Mouse (Mus musculus): ENCODE measurements around the gene Serpinb7. TPM values are rescaled to one million over a fixed set of nuclear protein-coding genes. Genes with fewer than 3 reads are reported as not detected.

Gene Serpinb7
- total RNA-seq, 2 experiments from 2014 or later, result not detected

DNA sequence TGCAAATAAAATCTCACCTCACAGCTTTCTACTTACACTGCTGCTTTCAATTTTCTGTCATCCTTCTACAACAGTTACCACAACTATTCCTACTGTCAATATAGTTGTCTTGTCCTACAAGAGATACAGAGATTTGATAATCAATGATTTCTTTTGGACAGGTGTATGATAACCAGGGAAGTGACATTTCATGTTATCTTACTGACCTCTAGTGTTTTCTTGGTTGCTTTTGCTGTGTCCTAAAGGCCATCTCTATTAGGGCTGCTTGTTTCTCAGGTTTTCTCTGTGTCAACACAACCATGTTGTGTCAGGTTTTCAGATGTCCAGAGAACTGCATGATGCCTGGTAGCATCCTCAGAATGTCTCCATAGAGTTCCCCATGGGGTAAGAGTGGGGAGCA, 80.5 kb downstream of the Serpinb7 start:
- intact Hi-C loops (cut with DNase I; ENCODE audit: low total_unique reads), result no loop called here

DNA sequence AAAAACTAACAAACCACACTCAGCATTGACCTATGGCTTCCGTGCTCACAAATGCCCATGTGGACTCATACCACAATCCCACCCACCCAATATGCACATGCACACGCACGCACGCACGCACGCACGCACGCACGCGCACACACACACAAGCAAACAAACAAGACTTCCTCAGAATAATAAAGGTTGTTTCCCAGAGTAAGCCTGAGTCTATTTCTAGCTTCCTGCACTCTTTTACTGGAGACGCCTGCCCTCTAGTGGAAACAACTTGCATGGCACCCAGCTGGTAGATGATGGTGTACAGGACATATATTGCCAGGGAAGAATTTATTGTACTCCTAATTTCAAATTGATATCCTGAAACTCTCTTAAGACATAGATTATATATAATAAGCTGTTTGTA, 82.0 kb downstream of the Serpinb7 start:
- intact Hi-C loops (cut with DNase I; ENCODE audit: low total_unique reads), result no loop called here

More for the DNA sequence above, 80.5 kb downstream of the Serpinb7 start:
- no peak for DNase-seq

DNA sequence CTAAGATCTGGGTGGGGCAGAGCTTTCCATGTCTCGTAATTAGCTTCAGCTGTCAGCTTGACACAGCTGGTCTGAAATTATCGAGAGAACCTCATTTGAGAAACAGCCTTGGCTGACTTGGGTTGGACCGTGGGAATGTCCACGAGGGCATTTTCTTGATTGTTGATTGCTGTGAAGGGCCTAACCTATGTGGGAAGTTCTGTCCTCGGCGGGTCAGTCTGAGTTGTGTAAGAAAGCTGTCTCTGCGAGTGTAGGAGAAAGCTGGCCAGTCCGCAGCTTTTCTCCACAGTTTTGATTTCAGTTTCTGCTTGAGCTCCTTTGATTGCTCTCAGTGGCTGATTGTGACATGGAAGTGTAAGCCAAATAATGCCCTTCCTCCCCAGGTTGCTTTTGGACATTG, 90.1 kb downstream of the Serpinb7 start:
- no peak for DNase-seq
- intact Hi-C loops (cut with DNase I; ENCODE audit: low total_unique reads), result no loop called here

More for the DNA sequence above, 82.0 kb downstream of the Serpinb7 start:
- DNase-seq, result peak; percentile 29

DNA sequence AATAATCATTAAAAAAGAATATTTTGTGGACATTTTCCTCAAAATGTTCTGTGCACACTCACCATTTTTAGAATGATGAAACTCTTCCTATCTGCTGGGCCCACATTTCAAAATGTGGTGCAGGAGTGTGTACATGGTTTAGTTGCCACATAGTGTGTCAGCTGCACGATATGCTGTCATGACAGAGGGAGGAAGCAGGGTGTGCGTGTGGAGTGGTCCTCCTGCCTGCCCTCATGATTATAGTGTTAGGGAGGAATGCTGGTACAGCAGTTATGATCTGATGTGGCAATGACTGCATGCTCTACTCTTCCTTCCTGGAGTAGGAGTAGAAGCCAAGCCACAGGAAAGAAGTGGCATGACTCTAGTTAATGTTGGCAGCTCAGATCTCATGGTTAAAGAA, 97.3 kb downstream of the Serpinb7 start:
- no peak for DNase-seq
- intact Hi-C loops (cut with DNase I; ENCODE audit: low total_unique reads), result no loop called here

DNA sequence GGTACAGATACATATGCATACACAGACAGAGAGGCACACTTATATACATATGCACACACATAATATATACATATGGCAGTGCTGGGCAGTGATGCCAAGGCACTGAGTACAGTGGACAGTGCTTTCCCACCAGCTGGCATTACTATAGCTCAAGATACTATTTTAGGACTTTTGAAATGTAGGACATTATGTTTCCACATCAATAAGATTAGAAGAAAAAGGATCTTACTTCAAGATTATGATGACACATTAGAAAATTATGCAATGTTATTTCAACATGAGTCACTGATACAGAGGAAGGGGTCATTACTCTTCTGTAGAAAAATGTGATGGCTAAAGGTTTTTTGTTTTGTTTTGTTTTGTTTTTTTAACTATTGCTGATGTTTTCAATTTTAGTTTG, 102.6 kb downstream of the Serpinb7 start:
- intact Hi-C loops (cut with DNase I; ENCODE audit: low total_unique reads), result no loop called here
- DNase-seq, result no peak

Other genes with a start within 250 kb of the Serpinb7 start
- gene Serpinb3b, start 121.3 kb upstream of the Serpinb7 start, total RNA-seq (2021), result not detected
- gene Serpinb3c, start 121.3 kb upstream of the Serpinb7 start, total RNA-seq (2021), result not detected
- not detected for gene Serpinb11, start 38.5 kb upstream of the Serpinb7 start, total RNA-seq (2021)
- gene Serpinb2, start 111.8 kb downstream of the Serpinb7 start, total RNA-seq (2021), result not detected
- gene Serpinb8, start 190.4 kb downstream of the Serpinb7 start, total RNA-seq (2021), result 1 to 10 TPM; 1.8 to 4.6 TPM